Comparison of ENCODE assay signal across 13 mouse cellular contexts in genomic region chr9:123243988-123244387, GRCm38 (mm10). TPM values are rescaled to one million over a fixed set of nuclear protein-coding genes. Genes with fewer than 3 reads are reported as not detected.
DNase-seq lines count a peak whose midpoint lies in the region; ATAC-seq and TF ChIP-seq lines count a peak whose summit lies in the region.
"Had no signal": no experiment of that assay in that cellular context is flagged by ENCODE, and none has a peak within 500 bp of the region (broad histone marks: within the 10 kb centered on the region; RNA-seq: fewer than 3 reads in every experiment).

No protein-coding gene starts in this region.

- ATAC-seq in forebrain, postnatal 0 days, result peak; percentile 55
- ATAC-seq in liver, embryonic 12.5 days, result no peak

- H3K4me3 ChIP-seq in forebrain, postnatal 0 days (ENCODE audit: low read depth, low read length), result no peak overlapping the region
- H3K4me3 ChIP-seq in forebrain, embryonic 10.5 days, result no peak overlapping the region
- H3K4me3 ChIP-seq in ES-E14 (ENCODE audit: insufficient read depth in 1 of 2, low read depth in 1 of 2, low read length in 2 of 2, poor library complexity in 1 of 2, severe bottlenecking in 1 of 2), result no peak overlapping the region
- no peak overlapping the region for H3K4me3 ChIP-seq in myocyte
- H3K4me3 ChIP-seq in liver, embryonic 12.5 days, result no peak overlapping the region
- H3K4me3 ChIP-seq: embryonic facial prominence, embryonic 13.5 days; hindbrain, embryonic 15.5 days had no signal

- H3K36me3 ChIP-seq in forebrain, postnatal 0 days (ENCODE audit: insufficient read depth), result no peaks in the 10 kb centered on the region
- H3K36me3 ChIP-seq in forebrain, embryonic 10.5 days (replicated peaks), result no peaks in the 10 kb centered on the region
- H3K36me3 ChIP-seq in ES-E14 (ENCODE audit: control insufficient read depth, insufficient read depth, low read length, poor library complexity, severe bottlenecking) (no peaks in the 10 kb centered on the region), myocyte (ENCODE audit: control insufficient read depth, insufficient read depth) (no peaks in the 10 kb centered on the region)
- no peaks in the 10 kb centered on the region for H3K36me3 ChIP-seq in liver, embryonic 12.5 days
- H3K36me3 ChIP-seq: embryonic facial prominence, embryonic 13.5 days; hindbrain, embryonic 15.5 days had no signal

- no peaks in the 10 kb centered on the region for H3K4me1 ChIP-seq in forebrain, postnatal 0 days (ENCODE audit: insufficient read depth)
- no peaks in the 10 kb centered on the region for H3K4me1 ChIP-seq in forebrain, embryonic 10.5 days
- no peaks in the 10 kb centered on the region for H3K4me1 ChIP-seq in ES-E14 (ENCODE audit: control insufficient read depth in 2 of 2, insufficient read depth in 2 of 2, low read length in 2 of 2, poor library complexity in 1 of 2)
- no peaks in the 10 kb centered on the region; the same call in 1 of the 2 replicates for H3K4me1 ChIP-seq in liver, embryonic 12.5 days
- H3K4me1 ChIP-seq: embryonic facial prominence, embryonic 13.5 days; hindbrain, embryonic 15.5 days had no signal

- TF ChIP-seq POLR2A in myocyte (IDR thresholded peaks at IDR 0.05; ENCODE audit: insufficient read length, low read depth), result no peak

- H3ac ChIP-seq in myocyte (ENCODE audit: control insufficient read depth, insufficient read length), result no peak overlapping the region

- WGBS in forebrain, postnatal 0 days, result 64% methylated on average over 10 of the region's 10 CpGs
- WGBS in forebrain, embryonic 10.5 days, result 71% methylated on average over 10 of the region's 10 CpGs
- 52% methylated on average over 10 of the region's 10 CpGs for WGBS in liver, embryonic 12.5 days (ENCODE audit: insufficient replicate concordance)

- no peaks in the 10 kb centered on the region for H3K9me3 ChIP-seq in forebrain, postnatal 0 days (ENCODE audit: low read length)
- H3K9me3 ChIP-seq in forebrain, embryonic 10.5 days, result no peaks in the 10 kb centered on the region
- no peaks in the 10 kb centered on the region for H3K9me3 ChIP-seq in ES-E14 (ENCODE audit: control insufficient read depth, insufficient read depth, low read depth, low read length)
- H3K9me3 ChIP-seq in liver, embryonic 12.5 days (replicated peaks), result no peaks in the 10 kb centered on the region
- H3K9me3 ChIP-seq: embryonic facial prominence, embryonic 13.5 days; hindbrain, embryonic 15.5 days had no signal

- no peak overlapping the region for H3K4me2 ChIP-seq in forebrain, postnatal 0 days (ENCODE audit: low read depth)
- peak overlapping the region; percentile 58 for H3K4me2 ChIP-seq in myocyte (ENCODE audit: low read depth)
- no peak overlapping the region for H3K4me2 ChIP-seq in liver, embryonic 12.5 days
- H3K4me2 ChIP-seq: embryonic facial prominence, embryonic 13.5 days; hindbrain, embryonic 15.5 days had no signal

- H3K27ac ChIP-seq in forebrain, postnatal 0 days (ENCODE audit: low read depth, low read length), result no peak overlapping the region
- no peak overlapping the region for H3K27ac ChIP-seq in forebrain, embryonic 10.5 days
- H3K27ac ChIP-seq in ES-E14 (ENCODE audit: insufficient read depth, low read depth, low read length, poor library complexity, severe bottlenecking), result no peak overlapping the region
- no peak overlapping the region for H3K27ac ChIP-seq in liver, embryonic 12.5 days
- H3K27ac ChIP-seq: embryonic facial prominence, embryonic 13.5 days; hindbrain, embryonic 15.5 days; macrophage had no signal

- no peak overlapping the region for H3K9ac ChIP-seq in forebrain, postnatal 0 days
- no peak overlapping the region for H3K9ac ChIP-seq in ES-E14 (ENCODE audit: insufficient read depth, low read depth, low read length, poor library complexity, severe bottlenecking)
- no peak overlapping the region for H3K9ac ChIP-seq in liver, embryonic 12.5 days
- H3K9ac ChIP-seq: embryonic facial prominence, embryonic 13.5 days; hindbrain, embryonic 15.5 days had no signal

- TF ChIP-seq CTCF in forebrain, postnatal 0 days (IDR thresholded peaks at IDR 0.05; ENCODE audit: low read depth), result no peak

- in situ Hi-C loops in ES-E14 (cut with MboI; ENCODE audit: low sequenced_read_pairs in 2 of 2, unreplicated experiment in 2 of 2), result no loop called here

- no peaks in the 10 kb centered on the region for H3K27me3 ChIP-seq in forebrain, postnatal 0 days (ENCODE audit: insufficient read depth, low read length)
- H3K27me3 ChIP-seq in forebrain, embryonic 10.5 days (ENCODE audit: poor library complexity, severe bottlenecking), result no peaks in the 10 kb centered on the region
- no peaks in the 10 kb centered on the region for H3K27me3 ChIP-seq in myocyte (ENCODE audit: control insufficient read depth, insufficient read depth, insufficient read length)
- H3K27me3 ChIP-seq in liver, embryonic 12.5 days (replicated peaks), result no peaks in the 10 kb centered on the region
- H3K27me3 ChIP-seq: embryonic facial prominence, embryonic 13.5 days; hindbrain, embryonic 15.5 days had no signal

- no peaks in the 10 kb centered on the region for H3K79me2 ChIP-seq in myocyte (ENCODE audit: control insufficient read depth, insufficient read depth)

- no peak for DNase-seq in forebrain, postnatal 0 days
- no peak for DNase-seq in forebrain, embryonic 10.5 days (ENCODE audit: extremely low spot score, low spot score)
- peak; percentile 12 for DNase-seq in ES-E14 (ENCODE audit: low read depth, low spot score)
- DNase-seq in brain, adult 2 months (ENCODE audit: low read depth, low spot score), result peak; percentile 91
- no peak for DNase-seq in retina, postnatal 1 day
- no peak for DNase-seq in c-Kit-positive CD71-positive TER-119-positive erythroid progenitor cells, embryonic 14.5 days (ENCODE audit: low spot score)
- DNase-seq: cerebellum, adult 11-12 months; thymus, postnatal 25 days had no signal

TF ChIP-seq in ES-E14, 5 proteins besides CTCF, POLR2A, EP300 and RAD21:
- TF ChIP-seq ZNF384 (IDR thresholded peaks at IDR 0.05; ENCODE audit: low read depth, low read length), result peak; percentile 69
- no peak for TF ChIP-seq ZC3H11A (IDR thresholded peaks at IDR 0.05; ENCODE audit: borderline replicate concordance, low read depth, low read length)
- 0 out of 2 replicates have a peak, but pooled peaks have one; percentile 33 for TF ChIP-seq MAFK (IDR thresholded peaks at IDR 0.05; ENCODE audit: insufficient read depth, low read depth, low read length)
- TF ChIP-seq HCFC1 (IDR thresholded peaks at IDR 0.05; ENCODE audit: borderline replicate concordance, insufficient read depth, low read length), result no peak
- no peak for TF ChIP-seq CHD2 (IDR thresholded peaks at IDR 0.05; ENCODE audit: low read depth, low read length)

TF ChIP-seq in myocyte, 11 proteins besides CTCF, POLR2A, EP300 and RAD21:
- TF ChIP-seq MYOG (IDR thresholded peaks at IDR 0.05; ENCODE audit: control insufficient read depth in 1 of 3, insufficient read depth in 1 of 3, insufficient read length in 2 of 3, low read depth in 2 of 3), result no peak
- TF ChIP-seq CEBPB (IDR thresholded peaks at IDR 0.05; ENCODE audit: insufficient read depth, poor library complexity, severe bottlenecking), result no peak
- TF ChIP-seq USF1 (IDR thresholded peaks at IDR 0.05; ENCODE audit: low read depth), result no peak
- no peak for TF ChIP-seq MAX (IDR thresholded peaks at IDR 0.05; ENCODE audit: low read depth)
- TF ChIP-seq MYOD1 (IDR thresholded peaks at IDR 0.05; ENCODE audit: control insufficient read depth in 1 of 3, insufficient read length in 2 of 3, low read depth in 2 of 3), result no peak
- TF ChIP-seq E2F4 (IDR thresholded peaks at IDR 0.05; ENCODE audit: insufficient read depth), result no peak
- no peak for TF ChIP-seq TCF12 (IDR thresholded peaks at IDR 0.05; ENCODE audit: insufficient read depth, poor library complexity, severe bottlenecking)
- TF ChIP-seq SRF (IDR thresholded peaks at IDR 0.05; ENCODE audit: control insufficient read depth, insufficient read length, low read depth), result no peak
- TF ChIP-seq TCF3 (IDR thresholded peaks at IDR 0.05; ENCODE audit: insufficient read length, low read depth), result no peak
- TF ChIP-seq POLR2AphosphoS2 (IDR thresholded peaks at IDR 0.05; ENCODE audit: insufficient read length, low read depth), result no peak
- TF ChIP-seq REST (IDR thresholded peaks at IDR 0.05; ENCODE audit: insufficient read depth, insufficient read length), result no peak

RNA-seq across cellular contexts. Expression of gene Tmem158, which starts 16.6 kb away (rescaled TPM):
- 175 and 182 TPM in 2 replicates for total RNA-seq in forebrain, postnatal 0 days (2014; rRNA removed)
- polyA plus RNA-seq in forebrain, postnatal 0 days (2015; fragmentation: Nextera tagmentation; extraction: Ambion mirVana), result 103 and 113 TPM in 2 replicates
- 3.3 and 3.6 TPM in 2 replicates for polyA plus RNA-seq in forebrain, embryonic 10.5 days (2016; fragmentation: Nextera tagmentation; extraction: Ambion mirVana)
- total RNA-seq in ES-E14 (2012; rRNA removed), result 4.8 and 9.5 TPM in 2 replicates
- polyA plus RNA-seq in myocyte (2012; fragmentation: generic; extraction: Trizol), result 14.0 TPM
- 12.6 and 12.8 TPM in 2 replicates for polyA plus RNA-seq in liver, embryonic 12.5 days (2016; fragmentation: Nextera tagmentation; extraction: Ambion mirVana)

RNA-seq across cellular contexts. Expression of gene Cdcp1, which starts 28.1 kb away (rescaled TPM):
- total RNA-seq in forebrain, postnatal 0 days (2014; rRNA removed), result 0.48 and 0.92 TPM in 2 replicates
- polyA plus RNA-seq in forebrain, postnatal 0 days (2015; fragmentation: Nextera tagmentation; extraction: Ambion mirVana), result 0.10 and 0.16 TPM in 2 replicates
- 1.8 TPM in 2 replicates for polyA plus RNA-seq in forebrain, embryonic 10.5 days (2016; fragmentation: Nextera tagmentation; extraction: Ambion mirVana)
- 3.3 and 6.4 TPM in 2 replicates for total RNA-seq in ES-E14 (2012; rRNA removed)
- polyA plus RNA-seq in myocyte (2012; fragmentation: generic; extraction: Trizol), result not detected
- polyA plus RNA-seq in liver, embryonic 12.5 days (2016; fragmentation: Nextera tagmentation; extraction: Ambion mirVana), result 0.18 and 0.25 TPM in 2 replicates
- polyA plus RNA-seq: macrophage had no signal

Comparison
In these comparisons a context has a peak if more than half of its experiments do, and no peak if none do; other contexts are left out.
1. DNase-seq: peak in ES-E14 (single experiment) and brain, adult 2 months (single experiment); none in forebrain, postnatal 0 days (single experiment), forebrain, embryonic 10.5 days (single experiment), retina, postnatal 1 day (single experiment) and c-Kit-positive CD71-positive TER-119-positive erythroid progenitor cells, embryonic 14.5 days (single experiment).